Mouse (Mus musculus): ENCODE results near the gene Krt80.

Krt80 gene

GRCm38 (mm10) chr15:101316913-101317813 is 52.8 kb downstream of the Krt80 start:
- no peak for DNase-seq (ENCODE audit: low read depth, low spot score)

GRCm38 (mm10) chr15:101316279-101316912 is 53.6 kb downstream of the Krt80 start:
- no peak for DNase-seq (ENCODE audit: low read depth, low spot score)

GRCm38 (mm10) chr15:101315832-101316231 is 54.1 kb downstream of the Krt80 start:
- DNase-seq (ENCODE audit: low read depth, low spot score) = peak; percentile 18

- DNase-seq (ENCODE audit: low read depth, low spot score) = no peak
Observed at GRCm38 (mm10) chr15:101315378-101315777, 54.6 kb downstream of the Krt80 start.

- DNase-seq (ENCODE audit: low read depth, low spot score) = no peak
Observed at GRCm38 (mm10) chr15:101312006-101312405, 58.0 kb downstream of the Krt80 start.

GRCm38 (mm10) chr15:101311087-101311770 is 58.7 kb downstream of the Krt80 start:
- no peak for DNase-seq (ENCODE audit: low read depth, low spot score)

- no peak for DNase-seq (ENCODE audit: low read depth, low spot score)
Observed at GRCm38 (mm10) chr15:101309493-101309892, 60.5 kb downstream of the Krt80 start.

- no peak for DNase-seq (ENCODE audit: low read depth, low spot score)
Observed at GRCm38 (mm10) chr15:101308440-101309348, 61.3 kb downstream of the Krt80 start.

GRCm38 (mm10) chr15:101306459-101306858 is 63.5 kb downstream of the Krt80 start:
- no peak for DNase-seq (ENCODE audit: low read depth, low spot score)

- DNase-seq (ENCODE audit: low read depth, low spot score) = no peak
Observed at GRCm38 (mm10) chr15:101303830-101304229, 66.1 kb downstream of the Krt80 start.

- DNase-seq (ENCODE audit: low read depth, low spot score) = no peak
Observed at GRCm38 (mm10) chr15:101302201-101302600, 67.8 kb downstream of the Krt80 start.

GRCm38 (mm10) chr15:101300128-101300527 is 69.8 kb downstream of the Krt80 start:
- no peak for DNase-seq (ENCODE audit: low read depth, low spot score)

GRCm38 (mm10) chr15:101299480-101299960 is 70.4 kb downstream of the Krt80 start:
- DNase-seq (ENCODE audit: low read depth, low spot score) = no peak

- no peak for DNase-seq (ENCODE audit: low read depth, low spot score)
Observed at GRCm38 (mm10) chr15:101298550-101298949, 71.4 kb downstream of the Krt80 start.

- DNase-seq (ENCODE audit: low read depth, low spot score) = no peak
Observed at GRCm38 (mm10) chr15:101297988-101298387, 72.0 kb downstream of the Krt80 start.
